Mouse (Mus musculus) left cerebral cortex, adult 2 months (tissue): ENCODE measurements at regions not wholly inside any gene's neighbourhood (a gene's known extent, or its start where the extent isn't known, plus 50 kb on each side); places are given as distances from the start of the nearest gene placed in this dataset.

Source experiments
- DNase-seq, 2 experiments: peaks; one replicate each; pipeline ENCODE4 v3.0.0; 2021 to 2022; ENCODE audit warnings: low spot score in 2 of 2, mixed read lengths in 1 of 2; ENCODE audit errors: extremely low spot score in 1 of 2
- H3K27ac ChIP-seq: fragments of 200-600 bp; 2 replicates; pipeline ENCODE4 v1.8.1; 2022
- H3K4me3 ChIP-seq: fragments of 200-600 bp; 2 replicates; pipeline ENCODE4 v1.8.1; 2022
- CTCF ChIP-seq: fragments of 200-600 bp; IDR thresholded peaks from 2 replicates; pipeline ENCODE4 v1.8.1; 2022; ENCODE audit warnings: antibody characterized with exemption, mild to moderate bottlenecking, moderate library complexity
- intact Hi-C: fragments of 180-260 bp; cut with DNase I; formaldehyde crosslinking; loops from one replicate; pipeline ENCODE4 v1.15.1; 2025

GRCm38 (mm10) chr6:127284226-127284625 is 132.2 kb upstream of the Ccnd2 start:
- no peak for TF ChIP-seq CTCF
- Histone ChIP-seq H3K4me3 (no peak overlapping the region), H3K27ac (no peak overlapping the region)
- intact Hi-C loops: no loop called here
- DNase-seq: no peak

GRCm38 (mm10) chr6:127286681-127287476 is 134.9 kb upstream of the Ccnd2 start:
- H3K4me3 ChIP-seq: no peak overlapping the region
- TF ChIP-seq CTCF: no peak
- intact Hi-C loops: no loop called here

GRCm38 (mm10) chr6:127288946-127289345 is 137.0 kb upstream of the Ccnd2 start:
- DNase-seq: no peak
- no peak overlapping the region for H3K27ac ChIP-seq
- no peak overlapping the region for H3K4me3 ChIP-seq
- intact Hi-C loops: no loop called here
- TF ChIP-seq CTCF: no peak

More at GRCm38 (mm10) chr6:127286681-127287476, 134.9 kb upstream of the Ccnd2 start:
- no peak for DNase-seq
- H3K27ac ChIP-seq: no peak overlapping the region

- intact Hi-C loops: no loop called here
- Histone ChIP-seq H3K27ac (no peak overlapping the region), H3K4me3 (no peak overlapping the region)
- DNase-seq: no peak
- TF ChIP-seq CTCF: no peak
These were observed 139.9 kb upstream of the Ccnd2 start for GRCm38 (mm10) chr6:127291937-127292336.

GRCm38 (mm10) chr6:127293829-127294228 is 141.8 kb upstream of the Ccnd2 start:
- intact Hi-C loops: no loop called here
- H3K4me3 ChIP-seq: no peak overlapping the region
- DNase-seq: no peak
- TF ChIP-seq CTCF: no peak
- H3K27ac ChIP-seq: no peak overlapping the region

GRCm38 (mm10) chr6:127298105-127298504 is 146.1 kb upstream of the Ccnd2 start:
- DNase-seq: no peak
- intact Hi-C loops: no loop called here
- no peak for TF ChIP-seq CTCF

GRCm38 (mm10) chr6:127311192-127312054 is 135.2 kb upstream of the Parp11 start:
- no peak for DNase-seq
- TF ChIP-seq CTCF: no peak

More at GRCm38 (mm10) chr6:127298105-127298504, 146.1 kb upstream of the Ccnd2 start:
- Histone ChIP-seq H3K27ac (no peak overlapping the region), H3K4me3 (no peak overlapping the region)

GRCm38 (mm10) chr6:127317309-127317708 is 129.3 kb upstream of the Parp11 start:
- Histone ChIP-seq H3K27ac (no peak overlapping the region), H3K4me3 (no peak overlapping the region)
- no peak for TF ChIP-seq CTCF
- intact Hi-C loops: no loop called here
- DNase-seq: no peak

More at GRCm38 (mm10) chr6:127311192-127312054, 135.2 kb upstream of the Parp11 start:
- H3K4me3 ChIP-seq: no peak overlapping the region
- intact Hi-C loops: no loop called here
- no peak overlapping the region for H3K27ac ChIP-seq

GRCm38 (mm10) chr6:127318746-127319582 is 127.7 kb upstream of the Parp11 start:
- no peak for DNase-seq
- no peak for TF ChIP-seq CTCF
- intact Hi-C loops: no loop called here
- H3K27ac ChIP-seq: no peak overlapping the region
- no peak overlapping the region for H3K4me3 ChIP-seq

GRCm38 (mm10) chr6:127320600-127320999 is 126.0 kb upstream of the Parp11 start:
- DNase-seq: no peak
- no peak overlapping the region for H3K27ac ChIP-seq
- H3K4me3 ChIP-seq: no peak overlapping the region
- intact Hi-C loops: no loop called here
- no peak for TF ChIP-seq CTCF

- H3K4me3 ChIP-seq: no peak overlapping the region
- DNase-seq: no peak
- no peak overlapping the region for H3K27ac ChIP-seq
- no peak for TF ChIP-seq CTCF
- intact Hi-C loops: no loop called here
These were observed 125.6 kb upstream of the Parp11 start for GRCm38 (mm10) chr6:127321031-127321430.
